Mouse (Mus musculus) liver, embryonic 14.5 days (tissue): ENCODE data around the gene Lypla2. TPM values are rescaled to one million over a fixed set of nuclear protein-coding genes. Genes with fewer than 3 reads are reported as not detected.

Experiments used
- ATAC-seq: fragments of 200-750 bp; cut with Nextera tagmentation; 2 replicates; pipeline ENCODE4 v1.8.0; 2017; ENCODE audit warnings: moderate number of reproducible peaks, mild to moderate bottlenecking, moderate library complexity; ENCODE audit not compliant: insufficient read depth
- DNase-seq, 3 experiments: peaks; one replicate each; pipeline ENCODE4 v3.0.0-alpha.2; 2012 to 2013; ENCODE audit warnings: low read depth in 3 of 3, low spot score in 3 of 3
- H3K27ac ChIP-seq: fragments of 300-500 bp; sonication (generic); 2 replicates; pipeline ENCODE4 v1.5.1; 2014; ENCODE audit warnings: moderate library complexity, mild to moderate bottlenecking, control low read depth, inconsistent platforms
- H3K27me3 ChIP-seq: fragments of 300-500 bp; sonication (generic); 2 replicates; pipeline ENCODE4 v1.6.1; 2014; ENCODE audit warnings: mild to moderate bottlenecking, low read length, moderate library complexity; ENCODE audit not compliant: control insufficient read depth, insufficient read depth
- H3K36me3 ChIP-seq: fragments of 300-500 bp; sonication (generic); replicated peaks from 2 replicates; pipeline ENCODE4 v1.6.1; 2014; ENCODE audit warnings: low read depth; ENCODE audit not compliant: control insufficient read depth, insufficient read depth
- H3K4me1 ChIP-seq, 2 experiments: fragments of 200-500 bp in 1 of 2; fragments of 300-500 bp in 1 of 2; sonication (generic) in 1 of 2; replicated peaks; 2 replicates each; pipeline ENCODE4 v1.6.1; 2012 to 2014; ENCODE audit warnings: antibody characterized with exemption in 1 of 2, inconsistent platforms in 1 of 2, low read length in 1 of 2; ENCODE audit not compliant: control insufficient read depth in 2 of 2, insufficient read depth in 2 of 2
- H3K4me2 ChIP-seq: fragments of 300-500 bp; sonication (generic); 2 replicates; pipeline ENCODE4 v1.6.1; 2014; ENCODE audit warnings: low read depth, mild to moderate bottlenecking, control low read depth, moderate library complexity
- H3K4me3 ChIP-seq, 2 experiments: fragments of 200-500 bp in 1 of 2; fragments of 300-500 bp in 1 of 2; sonication (generic) in 1 of 2; 2 replicates each; pipeline ENCODE4 v1.5.1; 2012 to 2014; ENCODE audit warnings: low read depth in 2 of 2, low read length in 2 of 2, mild to moderate bottlenecking in 2 of 2, control low read depth in 1 of 2, inconsistent platforms in 1 of 2, moderate library complexity in 1 of 2; ENCODE audit not compliant: insufficient read depth in 1 of 2
- H3K9ac ChIP-seq: fragments of 300-500 bp; sonication (generic); replicated peaks from 2 replicates; pipeline ENCODE4 v1.6.1; 2014; ENCODE audit warnings: mild to moderate bottlenecking, control low read depth, moderate library complexity
- H3K9me3 ChIP-seq: fragments of 300-500 bp; sonication (generic); 2 replicates; pipeline ENCODE4 v1.6.1; 2016; ENCODE audit warnings: low read length, mixed read lengths; ENCODE audit not compliant: control insufficient read depth
- CTCF ChIP-seq: IDR thresholded peaks from 2 replicates; pipeline ENCODE4 v1.5.1; 2016; ENCODE audit warnings: antibody characterized with exemption, low read depth, control low read depth
- EP300 ChIP-seq: IDR thresholded peaks from 2 replicates; pipeline ENCODE4 v1.6.1; 2016; ENCODE audit warnings: antibody characterized with exemption, low read depth
- WGBS: fragments of 180-500 bp; shearing (Covaris S2); extraction: QIAGEN DNeasy Blood & Tissue Kit; methylation state at CpG from one replicate; pipeline ENCODE4 v1.1.7; 2014; ENCODE audit not compliant: insufficient replicate concordance; 5-methylcytosine and 5-hydroxymethylcytosine counted together
- polyA plus RNA-seq, 2 experiments: library from polyadenylated mRNA; depleted of rRNA in 1 of 2; stranded (reverse) in 1 of 2; unstranded in 1 of 2; fragments of >200 nt; fragmentation: Nextera tagmentation in 1 of 2; extraction: Ambion mirVana in 1 of 2; gene quantifications; 2 replicates each; pipeline versions ENCODE4 v1.2.1 to v1.2.3; 2012 to 2014

Gene Lypla2
- polyA plus RNA-seq (2012; rRNA removed) = 26.5 and 29.2 TPM in 2 replicates
- 30.6 and 36.8 TPM in 2 replicates for polyA plus RNA-seq (2014; fragmentation: Nextera tagmentation; extraction: Ambion mirVana)

DNA sequence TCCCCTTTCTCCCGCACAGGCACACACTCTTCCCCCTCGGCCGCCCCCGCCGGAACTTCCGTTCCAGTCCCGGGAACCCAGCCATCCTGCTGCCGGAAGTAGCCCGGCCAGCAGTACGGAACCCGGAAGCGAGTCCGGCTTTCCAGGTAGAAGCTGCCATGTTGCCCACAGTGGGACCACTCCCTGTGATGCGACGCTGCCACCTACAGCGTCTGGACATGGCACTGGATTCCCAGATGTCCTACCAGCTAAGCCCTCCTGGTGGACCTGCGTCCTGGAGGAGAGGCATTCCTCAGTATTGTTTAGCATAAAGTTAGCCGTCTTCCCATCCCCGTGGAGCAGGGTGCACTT, at the start of gene Lypla2:
Gene Lypla2, minus strand, starts transcription at position 71 of the 351 bp plus-strand sequence.
- peak; percentile 55 to 67 (median 59) for DNase-seq
- no peaks in the 10 kb centered on the region for H3K27me3 ChIP-seq
- no peak for TF ChIP-seq EP300
- no peak for TF ChIP-seq CTCF
- H3K4me3 ChIP-seq = peak within 1 kb of the TSS; percentile 70 to 89
- no peaks in the 10 kb centered on the region for H3K9me3 ChIP-seq
- peak within 1 kb of the TSS; percentile 77 for H3K4me2 ChIP-seq
- peak within 1 kb of the TSS; percentile 86 for H3K9ac ChIP-seq
- peak; percentile 73 for ATAC-seq
- peak within 1 kb of the TSS; percentile 45 for H3K27ac ChIP-seq
- H3K36me3 ChIP-seq = peaks cover 40% of the 10 kb centered on the region
- 2% methylated on average over 19 of the region's 19 CpGs for WGBS
- H3K4me1 ChIP-seq = peaks cover 9 to 13% of the 10 kb centered on the region in 2 experiments

- Histone ChIP-seq H3K27me3 (no peaks in the 10 kb centered on the region), H3K36me3 (no peaks in the 10 kb centered on the region; the same call in 1 of the 2 replicates), H3K4me2 (peak within 1 kb of the TSS; percentile 95), H3K4me1 (peaks cover 12 to 20% of the 10 kb centered on the region in 2 experiments), H3K9me3 (no peaks in the 10 kb centered on the region), H3K27ac (peak within 1 kb of the TSS; percentile 76), H3K4me3 (peak within 1 kb of the TSS; percentile 90 to 97), H3K9ac (peak within 1 kb of the TSS; percentile 96)
- WGBS = under 1% methylated on average over 48 of the region's 48 CpGs
- ATAC-seq = peak; percentile 98
- peak; percentile 98 to 99 (median 99) for DNase-seq
- no peak for TF ChIP-seq EP300
- TF ChIP-seq CTCF = no peak; the same call in 1 of the 2 replicates
Measured at GRCm38 (mm10) chr4:136021549-136022047, 49.2 kb upstream of the Lypla2 start, which contains the start of gene Eloa. TSS of gene Eloa (minus strand) at chr4:136021763.

DNA sequence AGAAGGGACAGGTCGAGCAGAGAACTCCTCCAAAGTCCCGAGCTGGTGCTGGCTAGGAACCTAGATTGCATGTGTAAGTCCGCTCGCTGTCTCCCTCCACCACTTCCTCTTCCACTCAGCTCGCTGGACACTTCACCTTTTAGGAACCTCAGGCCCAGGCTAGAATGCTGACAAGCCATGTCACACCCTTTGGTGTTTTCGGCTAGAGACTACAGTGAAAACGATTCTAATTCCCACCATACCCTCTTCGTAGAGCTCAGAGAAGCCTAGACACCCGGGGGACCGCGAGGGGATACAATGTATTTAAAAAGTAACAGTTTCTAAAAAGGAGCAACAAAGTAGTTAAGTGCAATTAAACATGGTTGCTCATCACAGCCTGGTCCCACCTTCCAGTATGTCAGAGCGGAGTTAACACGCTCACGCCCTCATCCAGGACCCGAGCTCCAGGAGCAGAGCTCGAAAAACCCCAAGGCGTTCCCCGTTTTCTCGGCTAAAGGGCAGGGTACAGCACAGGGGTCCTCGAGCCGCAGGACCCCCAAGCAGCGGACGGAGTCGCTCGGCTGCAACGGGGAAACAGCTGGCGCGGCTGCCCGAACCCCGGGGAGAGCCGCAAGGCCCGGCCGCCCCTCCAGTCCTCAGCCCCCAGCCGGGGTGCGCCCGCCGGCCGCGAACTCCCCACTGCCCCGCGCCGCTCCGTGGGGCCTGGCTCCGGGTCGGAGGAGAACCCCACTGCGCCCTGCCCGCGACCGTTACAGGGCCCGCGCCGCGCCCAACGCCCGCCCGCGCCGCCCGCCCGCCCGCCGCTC, 48.5 kb upstream of the Lypla2 start:
- no peaks in the 10 kb centered on the region for H3K27me3 ChIP-seq
- H3K4me2 ChIP-seq = peak overlapping the region; percentile 95
- H3K4me1 ChIP-seq = peaks cover 12 to 20% of the 10 kb centered on the region in 2 experiments
- no peak for TF ChIP-seq EP300
- TF ChIP-seq CTCF = no peak
- peak overlapping the region; percentile 90 to 97 for H3K4me3 ChIP-seq
- H3K9me3 ChIP-seq = no peaks in the 10 kb centered on the region
- H3K27ac ChIP-seq = peak overlapping the region; percentile 76
- no peaks in the 10 kb centered on the region; the same call in 1 of the 2 replicates for H3K36me3 ChIP-seq
- WGBS = under 1% methylated on average over 53 of the region's 62 CpGs
- ATAC-seq = peak; percentile 71
- peak overlapping the region; percentile 96 for H3K9ac ChIP-seq
- DNase-seq = peak; percentile 28 to 45 (median 41)

DNA sequence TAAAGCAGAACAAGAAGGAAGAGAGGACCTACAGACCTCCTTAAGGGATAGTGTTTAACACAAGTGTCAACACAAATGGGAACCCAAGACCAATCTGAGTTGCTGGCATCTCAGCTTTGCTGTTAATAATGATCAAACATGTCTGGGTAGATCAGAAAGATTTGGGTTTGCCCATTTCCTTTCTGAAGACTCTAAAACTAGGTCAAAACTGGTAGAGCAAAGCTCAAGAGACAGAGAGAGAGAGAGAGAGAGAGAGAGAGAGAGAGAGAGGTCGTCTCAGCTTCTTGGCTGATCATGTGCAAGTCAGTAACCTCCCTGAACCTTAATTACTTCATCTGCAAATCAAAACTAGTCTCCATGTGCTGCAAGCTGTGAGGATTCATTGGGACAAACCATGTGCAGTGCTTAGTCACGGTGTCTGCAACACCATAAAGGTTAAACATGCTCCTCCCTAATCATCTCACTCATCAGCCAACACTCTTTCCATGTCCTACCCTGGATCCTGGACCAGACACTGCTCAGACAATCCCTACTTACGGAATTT, 43.7 kb upstream of the Lypla2 start:
- peaks cover 27% of the 10 kb centered on the region for H3K36me3 ChIP-seq
- no peaks in the 10 kb centered on the region for H3K9me3 ChIP-seq
- H3K27me3 ChIP-seq = no peaks in the 10 kb centered on the region
- WGBS = 72% methylated on average over 3 of the region's 3 CpGs
- ATAC-seq = no peak
- no peak for TF ChIP-seq CTCF
- TF ChIP-seq EP300 = no peak
- H3K9ac ChIP-seq = no peak overlapping the region
- H3K4me3 ChIP-seq = no peak overlapping the region
- no peak for DNase-seq
- no peak overlapping the region for H3K4me2 ChIP-seq
- peaks cover 10 to 14% of the 10 kb centered on the region in 2 experiments for H3K4me1 ChIP-seq
- H3K27ac ChIP-seq = no peak overlapping the region

DNA sequence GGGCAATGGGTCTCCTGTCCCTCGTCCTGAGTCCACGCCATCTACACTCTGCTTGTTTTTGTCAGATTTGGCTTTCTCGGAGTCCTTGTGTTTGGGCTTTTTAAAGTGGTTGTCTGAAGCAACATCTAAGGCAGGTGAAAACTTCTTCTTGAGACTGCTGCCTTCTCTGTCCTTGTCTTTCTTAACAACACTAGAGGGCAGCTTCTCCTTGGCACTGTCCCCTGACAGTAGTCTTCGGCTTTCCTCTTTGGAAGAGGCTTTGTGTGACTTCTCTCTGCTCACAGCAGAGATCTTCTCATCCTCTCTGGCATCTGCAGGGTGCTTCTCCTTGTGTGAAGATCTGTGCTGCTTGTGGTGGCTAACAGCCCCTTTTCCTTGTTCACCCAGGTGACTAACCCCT, 38.2 kb upstream of the Lypla2 start:
- H3K4me3 ChIP-seq = no peak overlapping the region
- ATAC-seq (no peak), DNase-seq (no peak)
- no peaks in the 10 kb centered on the region for H3K9me3 ChIP-seq
- H3K27ac ChIP-seq = no peak overlapping the region
- no peak; the same call in 1 of the 2 replicates for TF ChIP-seq CTCF
- TF ChIP-seq EP300 = no peak
- peaks cover 78% of the 10 kb centered on the region for H3K36me3 ChIP-seq
- 85% methylated on average over 4 of the region's 4 CpGs for WGBS
- H3K4me2 ChIP-seq = no peak overlapping the region
- no peak overlapping the region for H3K9ac ChIP-seq
- H3K4me1 ChIP-seq = no peaks in the 10 kb centered on the region; a peak in 1 of 4 replicates
- H3K27me3 ChIP-seq = no peaks in the 10 kb centered on the region
